Mouse (Mus musculus) intestine, embryonic 14.5 days (tissue): ENCODE measurements around the gene Mrgprg. TPM values are rescaled to one million over a fixed set of nuclear protein-coding genes. Genes with fewer than 3 reads are reported as not detected.

Experiments
- ATAC-seq: fragments of 200-750 bp; cut with Nextera tagmentation; replicated peaks from 2 replicates; pipeline ENCODE4 v1.8.0; 2017; ENCODE audit warnings: low read depth, moderate number of reproducible peaks, moderate TSS enrichment, moderate library complexity; ENCODE audit not compliant: low FRiP score, low TSS enrichment
- DNase-seq: peaks from one replicate; pipeline ENCODE4 v3.0.0-alpha.2; 2018; ENCODE audit warnings: low spot score
- H3K27ac ChIP-seq: fragments of 300-500 bp; sonication (generic); 2 replicates; pipeline ENCODE4 v1.5.1; 2014; ENCODE audit warnings: low read depth, mild to moderate bottlenecking, control low read depth
- H3K27me3 ChIP-seq: fragments of 300-500 bp; sonication (generic); replicated peaks from 2 replicates; pipeline ENCODE4 v1.6.1; 2014; ENCODE audit warnings: low read length, control low read depth; ENCODE audit not compliant: control insufficient read depth, insufficient read depth
- H3K36me3 ChIP-seq: fragments of 300-500 bp; sonication (generic); 2 replicates; pipeline ENCODE4 v1.6.1; 2014; ENCODE audit warnings: low read length, control low read depth; ENCODE audit not compliant: control insufficient read depth, insufficient read depth
- H3K4me1 ChIP-seq: fragments of 300-500 bp; sonication (generic); replicated peaks from 2 replicates; pipeline ENCODE4 v1.6.1; 2014; ENCODE audit warnings: low read length, control low read depth, mixed read lengths; ENCODE audit not compliant: control insufficient read depth, insufficient read depth
- H3K4me2 ChIP-seq: fragments of 300-500 bp; sonication (generic); 2 replicates; pipeline ENCODE4 v1.6.1; 2014; ENCODE audit warnings: low read length
- H3K4me3 ChIP-seq: fragments of 300-500 bp; sonication (generic); 2 replicates; pipeline ENCODE4 v1.5.1; 2014; ENCODE audit warnings: low read depth, low read length, control low read depth, mixed read lengths
- H3K9ac ChIP-seq: fragments of 300-500 bp; sonication (generic); 2 replicates; pipeline ENCODE4 v1.6.1; 2014; ENCODE audit warnings: mild to moderate bottlenecking, low read length
- H3K9me3 ChIP-seq: fragments of 300-500 bp; sonication (generic); 2 replicates; pipeline ENCODE4 v1.6.1; 2016; ENCODE audit warnings: low read length, control low read depth; ENCODE audit not compliant: control insufficient read depth
- WGBS: fragments of 180-500 bp; shearing (Covaris S2); extraction: QIAGEN DNeasy Blood & Tissue Kit; methylation state at CpG from one replicate; pipeline ENCODE4 v1.1.7; 2014; 5-methylcytosine and 5-hydroxymethylcytosine counted together
- polyA plus RNA-seq: library from polyadenylated mRNA; unstranded; fragments of >200 nt; fragmentation: Nextera tagmentation; extraction: Ambion mirVana; gene quantifications from 2 replicates; pipeline ENCODE4 v1.2.1, GENCODE M21; 2014

Mrgprg gene
- polyA plus RNA-seq, 1 experiment from 2014 or later, result not detected

DNA sequence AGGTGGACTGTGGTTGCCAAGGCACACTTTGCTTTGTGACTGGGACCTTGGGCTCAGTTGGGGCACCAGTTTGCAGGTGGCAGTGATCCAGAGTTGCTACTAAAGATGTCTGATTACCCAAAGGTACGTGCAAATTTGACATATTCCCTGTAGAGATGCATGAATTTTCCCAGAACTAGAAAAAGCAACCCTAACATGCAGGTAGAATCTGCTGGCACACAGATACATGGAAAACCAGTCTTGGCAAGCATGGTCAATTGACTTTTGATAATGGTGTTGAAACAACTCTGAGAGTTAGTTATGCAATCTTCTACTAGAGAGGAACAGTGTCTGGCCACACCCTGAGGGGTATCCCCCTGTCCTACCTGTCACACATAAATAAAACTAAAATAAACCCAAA is 15.4 kb downstream of the Mrgprg start:
- peaks cover 12% of the 10 kb centered on the region; the same call in 1 of the 2 replicates for H3K27me3 ChIP-seq
- no peak overlapping the region for H3K4me2 ChIP-seq
- no peak overlapping the region for H3K27ac ChIP-seq
- no peak overlapping the region for H3K9ac ChIP-seq
- DNase-seq (no peak), ATAC-seq (no peak)
- no peak overlapping the region for H3K4me3 ChIP-seq
- H3K36me3 ChIP-seq, result no peaks in the 10 kb centered on the region
- 82% methylated on average over 1 of the region's 1 CpGs for WGBS
- H3K9me3 ChIP-seq, result no peaks in the 10 kb centered on the region
- H3K4me1 ChIP-seq, result 0 out of 2 replicates have a peak, but pooled peaks cover 1% of the 10 kb centered on the region

DNA sequence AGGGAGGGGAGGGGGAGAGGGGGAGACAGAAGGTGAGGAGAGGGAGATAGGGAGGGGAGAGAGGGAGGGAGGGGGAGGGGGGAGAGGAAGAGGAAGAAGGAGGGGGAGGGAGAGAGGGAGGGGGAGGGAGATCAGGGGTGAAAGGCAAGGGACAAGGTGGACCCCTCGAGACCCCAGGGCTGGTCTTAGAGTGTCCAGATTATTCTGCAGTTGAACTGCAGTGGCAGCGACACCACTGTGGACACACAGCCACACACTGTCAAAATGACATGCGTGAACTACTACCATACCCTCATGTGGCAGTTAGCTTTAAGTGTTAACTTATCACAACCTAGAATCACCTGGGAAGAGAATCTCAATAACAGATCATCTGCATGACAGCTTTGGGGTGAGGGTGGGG is 17.7 kb downstream of the Mrgprg start:
- H3K9me3 ChIP-seq, result no peaks in the 10 kb centered on the region
- H3K4me2 ChIP-seq, result no peak overlapping the region
- no peaks in the 10 kb centered on the region for H3K4me1 ChIP-seq
- DNase-seq (no peak), ATAC-seq (no peak)
- no peak overlapping the region for H3K27ac ChIP-seq
- no peaks in the 10 kb centered on the region for H3K36me3 ChIP-seq
- H3K27me3 ChIP-seq, result no peaks in the 10 kb centered on the region
- H3K9ac ChIP-seq, result no peak overlapping the region
- no peak overlapping the region for H3K4me3 ChIP-seq
- 72% methylated on average over 3 of the region's 3 CpGs for WGBS

- peak; percentile 70 for ATAC-seq
- peak overlapping the region; percentile 29; the same call in 1 of the 2 replicates for H3K9ac ChIP-seq
- whole genome bisulfite sequencing, result 4% methylated on average over 16 of the region's 16 CpGs
- no peaks in the 10 kb centered on the region for H3K4me1 ChIP-seq
- H3K27ac ChIP-seq, result no peak overlapping the region
- no peaks in the 10 kb centered on the region for H3K27me3 ChIP-seq
- no peak overlapping the region for H3K4me3 ChIP-seq
- peak; percentile 97 for DNase-seq
- H3K36me3 ChIP-seq, result no peaks in the 10 kb centered on the region
- H3K9me3 ChIP-seq, result no peaks in the 10 kb centered on the region
- peak overlapping the region; percentile 40 for H3K4me2 ChIP-seq
Measured at GRCm38 (mm10) chr7:143748041-143748868, 18.5 kb downstream of the Mrgprg start.

DNA sequence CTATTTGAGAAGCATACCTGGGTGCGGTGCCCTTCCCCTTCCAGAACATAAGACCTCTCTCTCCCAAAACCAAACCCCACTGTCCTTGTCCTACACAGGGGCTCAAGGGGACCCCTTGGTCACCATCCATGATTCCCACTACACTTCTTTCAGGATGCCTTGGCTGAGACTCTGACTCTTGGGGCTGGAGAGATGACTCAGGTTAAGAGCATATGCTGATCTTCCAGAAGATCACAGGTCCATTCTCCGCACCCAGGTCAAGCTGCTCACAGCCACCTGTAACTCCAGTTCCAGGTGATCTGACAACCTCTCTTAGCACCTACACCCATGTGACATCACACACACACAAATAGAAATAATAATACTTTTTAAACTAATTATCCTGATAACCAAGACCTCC is 26.1 kb downstream of the Mrgprg start:
- no peak; the same call in 1 of the 2 replicates for ATAC-seq
- H3K27me3 ChIP-seq, result no peaks in the 10 kb centered on the region
- peaks cover 26% of the 10 kb centered on the region for H3K4me1 ChIP-seq
- no peaks in the 10 kb centered on the region for H3K36me3 ChIP-seq
- H3K9me3 ChIP-seq, result no peaks in the 10 kb centered on the region
- peak overlapping the region; percentile 86 for H3K4me2 ChIP-seq
- peak overlapping the region; percentile 80 for H3K4me3 ChIP-seq
- DNase-seq, result no peak
- WGBS, result 15% methylated on average over 2 of the region's 2 CpGs
- H3K27ac ChIP-seq, result peak overlapping the region; percentile 83; the same call in 1 of the 2 replicates
- H3K9ac ChIP-seq, result peak overlapping the region; percentile 83

- Histone ChIP-seq H3K9me3 (no peaks in the 10 kb centered on the region), H3K36me3 (0 out of 2 replicates have a peak, but pooled peaks cover under 1% of the 10 kb centered on the region), H3K4me1 (peaks cover 26% of the 10 kb centered on the region), H3K4me2 (peak overlapping the region; percentile 86), H3K27ac (peak overlapping the region; percentile 83), H3K27me3 (no peaks in the 10 kb centered on the region), H3K9ac (peak overlapping the region; percentile 83), H3K4me3 (peak overlapping the region; percentile 80)
- WGBS, result 2% methylated on average over 38 of the region's 38 CpGs
- peak; percentile 90 for ATAC-seq
- peak; percentile 89 for DNase-seq
Measured at GRCm38 (mm10) chr7:143739511-143740461, 27.0 kb downstream of the Mrgprg start.

DNA sequence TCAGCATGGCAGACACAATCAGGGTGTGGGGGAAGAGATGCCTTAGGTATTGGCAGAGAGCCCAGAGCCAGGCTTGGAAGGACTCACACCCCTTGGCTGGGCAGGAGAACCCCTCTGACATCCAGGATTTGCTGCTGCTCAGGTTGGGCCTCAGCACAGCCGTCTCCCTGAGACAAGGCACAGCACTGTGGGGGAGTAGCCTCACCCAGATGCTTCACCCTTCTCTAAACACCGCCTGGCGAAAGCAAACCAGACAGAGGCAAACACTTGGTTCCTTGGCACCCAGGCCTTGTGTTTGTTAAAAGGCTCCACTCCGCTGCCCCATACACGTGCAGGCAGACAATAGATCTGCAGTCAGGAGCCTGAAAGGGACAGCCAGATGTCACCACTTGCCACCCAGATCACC is 28.2 kb downstream of the Mrgprg start:
- no peaks in the 10 kb centered on the region for H3K9me3 ChIP-seq
- H3K4me3 ChIP-seq, result peak overlapping the region; percentile 80
- 0 out of 2 replicates have a peak, but pooled peaks cover 4% of the 10 kb centered on the region for H3K36me3 ChIP-seq
- no peaks in the 10 kb centered on the region for H3K27me3 ChIP-seq
- no peak overlapping the region; the same call in 1 of the 2 replicates for H3K27ac ChIP-seq
- WGBS, result 28% methylated on average over 5 of the region's 5 CpGs
- peak overlapping the region; percentile 86 for H3K4me2 ChIP-seq
- peaks cover 26% of the 10 kb centered on the region for H3K4me1 ChIP-seq
- peak overlapping the region; percentile 83; the same call in 1 of the 2 replicates for H3K9ac ChIP-seq
- no peak for ATAC-seq
- peak; percentile 66 for DNase-seq

DNA sequence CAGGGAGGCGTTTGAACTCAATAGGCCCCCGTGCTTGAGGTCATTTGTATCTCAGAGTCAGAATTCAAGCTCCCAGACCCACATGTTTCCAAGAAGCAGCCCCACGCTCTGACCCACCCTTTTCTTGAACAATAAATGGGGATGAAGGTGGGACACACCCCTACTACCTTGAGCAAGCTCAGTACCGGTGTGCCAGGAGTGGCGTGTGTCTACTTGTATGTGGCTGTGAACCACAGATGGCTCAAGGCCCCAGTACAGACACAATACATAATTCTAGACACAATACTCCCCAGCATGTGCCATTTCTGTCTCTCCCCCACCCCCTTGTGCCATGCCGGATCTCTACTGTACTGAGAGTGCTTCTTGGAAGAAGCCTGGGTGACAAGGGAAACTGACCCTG is 28.6 kb downstream of the Mrgprg start:
- no peaks in the 10 kb centered on the region for H3K27me3 ChIP-seq
- DNase-seq (no peak), ATAC-seq (no peak)
- H3K36me3 ChIP-seq, result peaks cover 9% of the 10 kb centered on the region; the same call in 1 of the 2 replicates
- H3K4me3 ChIP-seq, result peak overlapping the region; percentile 80; the same call in 1 of the 2 replicates
- H3K4me1 ChIP-seq, result peaks cover 26% of the 10 kb centered on the region
- no peak overlapping the region; the same call in 1 of the 2 replicates for H3K9ac ChIP-seq
- H3K27ac ChIP-seq, result no peak overlapping the region; the same call in 1 of the 2 replicates
- H3K4me2 ChIP-seq, result peak overlapping the region; percentile 86
- no peaks in the 10 kb centered on the region for H3K9me3 ChIP-seq
- WGBS, result 52% methylated on average over 6 of the region's 6 CpGs

DNA sequence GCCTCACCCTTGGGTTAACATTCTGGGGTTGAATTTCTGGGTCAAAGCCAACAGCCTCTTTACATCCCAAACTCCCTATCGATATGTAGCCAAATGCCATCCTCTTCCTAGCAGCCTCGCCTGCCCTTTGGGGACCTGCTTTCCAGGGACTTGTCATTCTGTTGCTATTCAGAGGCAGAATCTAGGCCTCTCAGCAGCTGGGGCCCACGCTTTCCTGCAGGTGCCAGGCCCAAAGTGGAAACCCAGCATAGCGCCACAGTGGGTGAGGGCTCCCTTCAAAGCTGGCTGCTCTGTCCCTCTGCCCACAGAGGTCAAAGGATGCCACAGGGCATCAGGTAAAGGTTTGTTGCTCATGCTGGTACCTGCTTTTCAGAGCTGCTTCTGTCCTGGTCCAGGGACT is 33.0 kb downstream of the Mrgprg start:
- Histone ChIP-seq H3K9ac (no peak overlapping the region), H3K4me1 (peaks cover 17% of the 10 kb centered on the region), H3K4me2 (no peak overlapping the region), H3K36me3 (peaks cover 11% of the 10 kb centered on the region; the same call in 1 of the 2 replicates), H3K27ac (no peak overlapping the region), H3K4me3 (no peak overlapping the region), H3K9me3 (no peaks in the 10 kb centered on the region), H3K27me3 (no peaks in the 10 kb centered on the region)
- 89% methylated on average over 4 of the region's 4 CpGs for WGBS
- ATAC-seq, result no peak
- DNase-seq, result no peak
